Mouse (Mus musculus): ENCODE results near the gene Nit2.

The Nit2 gene

DNA sequence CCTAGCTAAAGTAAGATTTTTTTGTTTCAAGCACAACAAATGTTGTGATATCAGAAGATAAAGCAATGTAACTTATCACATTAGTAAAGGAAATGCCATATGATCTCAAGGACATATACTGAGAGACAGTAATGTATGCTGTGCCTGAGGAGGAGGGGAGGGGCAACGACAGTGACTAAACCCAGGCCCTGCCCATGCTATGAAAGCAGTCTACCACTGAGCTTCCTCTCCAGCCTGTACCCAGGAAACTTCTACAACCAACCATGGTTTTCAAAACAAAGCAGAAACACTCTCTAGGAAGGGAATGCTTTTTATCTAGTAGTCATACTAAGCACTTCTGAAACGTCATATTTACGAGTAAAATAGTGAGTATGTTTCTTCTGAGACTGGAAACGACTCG is 4.3 kb downstream of the Nit2 start:
- in situ Hi-C loops (cut with MseI, MboI): no loop called here

DNA sequence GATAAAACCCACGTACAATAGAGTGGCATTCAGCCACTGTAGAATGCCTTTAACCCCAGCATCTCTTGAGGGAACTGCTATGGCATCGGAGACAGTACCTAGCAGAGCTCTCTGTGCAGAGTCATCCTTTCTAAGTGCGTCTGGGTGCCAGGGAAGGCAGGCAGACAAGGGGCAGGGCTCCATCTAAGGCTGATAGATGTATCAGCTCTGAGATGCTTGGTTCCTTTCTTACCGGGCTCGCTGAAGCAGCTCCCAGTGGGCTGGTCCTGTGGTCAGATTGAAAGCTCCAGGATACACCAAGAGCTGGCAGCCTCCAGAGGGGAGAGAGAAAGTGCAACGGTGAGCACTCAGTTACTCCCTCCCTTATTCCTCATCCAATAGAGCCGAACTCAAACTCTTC is 7.3 kb downstream of the Nit2 start:
- in situ Hi-C loops (cut with MseI, MboI): no loop called here

DNA sequence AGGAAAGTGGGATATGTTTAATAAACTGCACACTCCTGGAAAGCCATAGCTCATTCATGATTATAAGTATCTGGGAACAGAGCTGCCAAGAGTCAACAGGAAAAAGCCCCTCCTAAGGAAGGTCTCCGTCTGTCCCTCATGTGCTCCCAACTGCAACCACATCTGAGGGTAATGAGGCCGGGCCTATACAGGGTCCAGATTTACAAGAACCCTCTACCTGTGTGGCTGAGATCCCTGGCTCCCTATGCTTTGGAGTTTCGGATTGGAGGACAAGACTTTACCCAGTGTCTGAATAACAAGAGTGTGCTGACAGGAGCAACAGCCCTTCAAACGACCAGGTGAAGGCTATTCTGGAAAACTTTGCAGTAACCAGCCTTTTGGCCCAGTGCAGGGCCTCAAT is 9.4 kb downstream of the Nit2 start:
- in situ Hi-C loops (cut with MseI, MboI): no loop called here

GRCm38 (mm10) chr16:57157076-57157475 is 10.1 kb downstream of the Nit2 start:
- in situ Hi-C loops (cut with MseI, MboI): no loop called here

DNA sequence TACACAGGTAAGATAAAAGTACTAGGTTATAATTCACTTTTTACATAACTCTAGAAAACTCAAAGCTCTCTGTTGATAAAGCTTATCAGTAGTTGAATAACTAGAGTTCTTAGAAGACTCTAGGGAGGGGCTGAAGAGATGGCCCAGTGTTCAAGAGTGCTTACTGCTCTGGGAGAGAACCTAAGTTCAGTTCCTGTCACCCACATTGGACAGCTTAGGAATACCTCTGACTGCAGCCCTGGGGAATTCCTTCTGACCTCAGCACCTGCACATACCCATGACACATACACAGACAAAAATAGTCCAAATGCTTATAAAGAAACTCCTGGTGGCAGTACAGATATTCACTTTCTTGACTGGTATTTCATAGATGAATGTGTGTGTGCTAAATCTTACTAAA is 11.2 kb downstream of the Nit2 start:
- in situ Hi-C loops (cut with MseI, MboI): no loop called here

DNA sequence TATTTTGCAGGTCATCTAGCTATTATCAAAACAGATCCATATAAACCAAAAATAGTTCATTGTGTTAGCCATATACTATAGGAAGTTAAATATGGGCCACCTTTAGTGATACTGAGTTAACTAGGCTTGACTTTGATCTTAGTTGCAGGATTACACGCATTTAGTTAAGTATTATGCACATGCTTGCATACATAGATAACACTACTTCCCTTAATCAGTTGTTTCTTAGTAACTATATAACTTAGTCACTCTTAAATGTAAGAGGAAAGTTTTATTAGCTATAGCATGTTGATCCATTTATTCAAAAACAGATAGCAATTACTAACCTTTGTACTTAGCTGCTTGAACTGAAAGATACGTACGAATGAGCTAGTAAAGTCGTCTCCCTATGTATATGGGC is 15.7 kb downstream of the Nit2 start:
- in situ Hi-C loops (cut with MseI, MboI): no loop called here

DNA sequence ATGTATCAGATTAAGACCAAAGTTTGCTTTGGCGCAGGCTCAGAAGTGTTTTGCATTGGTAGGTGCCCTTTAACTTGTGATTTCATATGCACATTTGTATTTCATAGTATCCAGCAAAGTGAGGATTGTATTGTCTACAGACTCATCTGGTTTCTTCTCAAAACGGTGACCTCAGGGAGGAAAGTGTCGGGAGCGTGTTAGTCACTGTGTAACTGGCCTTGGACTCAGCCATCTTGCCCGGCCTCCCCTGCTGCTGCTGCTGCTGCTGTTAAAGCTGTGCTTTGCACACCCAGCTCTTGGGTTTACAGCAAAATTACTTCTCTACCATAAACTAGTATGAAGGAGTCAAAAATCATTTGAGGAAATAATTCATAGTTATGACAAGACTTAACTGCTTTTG is 22.4 kb downstream of the Nit2 start:
- in situ Hi-C loops (cut with MseI, MboI): no loop called here

- in situ Hi-C loops (cut with MseI, MboI): no loop called here
Measured at GRCm38 (mm10) chr16:57133611-57134010, 33.5 kb downstream of the Nit2 start.

- in situ Hi-C loops (cut with MseI, MboI): no loop called here
Measured at GRCm38 (mm10) chr16:57132326-57132725, 34.8 kb downstream of the Nit2 start.

GRCm38 (mm10) chr16:57131544-57131943 is 35.6 kb downstream of the Nit2 start:
- in situ Hi-C loops (cut with MseI, MboI): no loop called here

DNA sequence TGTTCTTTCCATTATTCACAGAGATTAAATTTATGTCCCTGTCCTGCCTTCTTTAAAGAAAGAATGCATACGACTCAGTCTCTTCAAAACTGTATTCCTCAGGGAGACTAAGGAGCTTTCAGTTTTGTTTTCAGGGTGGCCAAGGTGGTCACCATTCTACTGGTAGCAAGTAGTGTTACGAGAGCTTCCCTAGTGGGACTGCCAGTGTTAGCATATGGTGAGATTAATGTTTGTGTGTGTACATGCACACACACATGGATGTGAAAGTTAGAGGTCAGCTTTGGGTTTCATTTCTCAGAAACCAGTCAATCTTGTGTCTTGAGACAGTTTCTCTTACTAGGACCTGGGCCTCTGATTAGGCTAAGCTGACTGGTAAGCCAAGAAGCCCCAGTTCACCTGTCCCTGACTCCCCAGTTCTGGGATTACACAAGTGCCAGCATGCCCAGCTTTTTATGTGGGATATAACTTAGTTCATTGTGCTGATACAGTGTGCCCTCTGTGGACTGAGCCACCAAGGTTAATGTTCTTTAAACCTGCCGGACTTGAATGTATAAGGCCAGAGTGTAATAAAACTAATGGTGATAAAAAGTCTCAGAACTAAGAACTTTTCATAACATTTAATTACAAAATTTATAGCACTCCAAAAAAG is 36.3 kb downstream of the Nit2 start:
- in situ Hi-C loops (cut with MseI, MboI): no loop called here

GRCm38 (mm10) chr16:57127825-57128224 is 39.3 kb downstream of the Nit2 start:
- in situ Hi-C loops (cut with MseI, MboI): no loop called here

GRCm38 (mm10) chr16:57126268-57126667 is 40.9 kb downstream of the Nit2 start:
- in situ Hi-C loops (cut with MseI, MboI): no loop called here

DNA sequence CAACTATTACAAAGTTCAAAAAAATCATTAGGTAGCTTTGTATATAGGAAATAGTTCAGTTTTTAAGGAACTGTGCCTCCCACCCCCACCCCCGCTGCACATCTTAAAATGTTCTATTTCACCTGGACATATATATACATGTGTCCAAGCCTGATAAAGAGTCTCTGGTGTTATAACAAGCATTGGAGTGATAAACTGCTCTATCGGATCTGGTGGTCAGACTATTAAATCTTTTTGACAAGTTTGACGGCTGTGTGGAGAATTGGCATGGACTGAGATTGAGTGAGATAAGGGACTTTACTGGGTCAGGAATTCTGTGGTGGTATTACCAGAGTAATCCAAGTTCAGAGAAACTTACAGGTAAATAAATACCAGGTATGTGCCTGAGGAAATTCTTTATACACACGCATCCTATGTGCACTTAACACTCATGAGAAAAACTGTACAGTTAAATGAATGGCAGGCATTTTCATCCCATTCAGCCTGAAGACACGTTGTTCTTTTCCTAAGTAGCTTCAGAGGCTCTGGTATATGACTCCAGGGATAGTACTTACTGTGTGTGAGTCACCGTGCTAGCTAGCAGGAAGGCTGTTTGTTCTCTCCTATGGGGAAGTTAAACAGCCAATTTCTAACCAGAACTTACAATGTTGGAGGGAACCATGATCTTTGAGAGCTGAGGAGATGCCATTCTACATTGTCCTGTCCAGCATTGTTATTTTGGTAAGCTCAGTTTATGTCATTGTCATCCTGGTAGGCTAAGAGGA is 44.3 kb downstream of the Nit2 start:
- in situ Hi-C loops (cut with MseI, MboI): no loop called here

DNA sequence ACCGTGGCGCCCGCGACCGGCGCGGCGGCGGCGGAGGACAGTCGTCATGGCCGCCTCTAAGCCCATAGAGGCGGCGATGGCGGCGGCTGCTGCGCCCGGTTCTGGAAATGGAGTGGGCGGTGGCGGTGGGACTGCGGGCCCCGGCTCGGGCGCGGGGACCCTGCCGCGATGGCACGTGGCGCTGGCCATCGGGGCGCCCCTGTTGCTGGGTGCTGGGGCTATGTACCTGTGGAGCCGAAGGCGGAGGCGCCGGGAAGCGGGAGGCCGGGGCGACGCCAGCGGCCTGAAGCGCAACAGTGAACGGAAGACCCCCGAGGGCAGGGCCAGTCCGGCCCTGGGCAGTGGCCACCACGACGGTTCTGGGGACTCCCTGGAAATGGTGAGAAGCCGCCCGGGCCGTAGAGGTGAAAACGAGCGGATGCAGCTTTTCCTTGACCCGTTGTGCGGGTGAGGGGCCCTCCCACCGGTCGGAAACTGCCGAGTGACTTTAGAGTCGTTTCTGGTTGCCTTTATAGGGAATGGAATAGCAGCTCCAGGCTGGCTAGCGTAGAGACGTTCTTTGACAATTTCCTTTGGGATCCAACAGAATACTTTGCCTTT is 45.2 kb downstream of the Nit2 start:
- in situ Hi-C loops (cut with MseI, MboI): no loop called here

GRCm38 (mm10) chr16:57120913-57121815 is 46.0 kb downstream of the Nit2 start, which contains the start of gene Tomm70a:
TSS of gene Tomm70a (plus strand) at chr16:57121703.
- in situ Hi-C loops (cut with MseI, MboI): no loop called here

DNA sequence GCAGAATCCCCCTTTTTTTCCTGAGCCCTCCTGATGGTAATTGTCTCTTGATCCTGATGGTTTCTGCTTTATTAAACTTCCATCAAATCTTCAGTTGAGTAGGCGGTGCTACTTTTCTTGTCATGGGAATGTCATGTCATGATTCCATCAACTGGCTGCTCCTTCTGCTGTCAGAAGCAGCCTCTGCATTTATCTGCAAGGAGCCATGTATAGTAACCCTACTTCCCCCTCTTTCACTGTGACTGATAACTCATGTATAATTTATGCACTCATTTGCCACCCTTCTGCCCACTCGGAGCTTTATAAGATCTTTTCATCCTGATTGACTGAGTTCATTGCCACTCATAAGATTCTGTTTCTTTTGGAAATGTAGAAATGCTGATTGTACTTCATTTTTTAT is 49.6 kb downstream of the Nit2 start:
- in situ Hi-C loops (cut with MseI, MboI): no loop called here

DNA sequence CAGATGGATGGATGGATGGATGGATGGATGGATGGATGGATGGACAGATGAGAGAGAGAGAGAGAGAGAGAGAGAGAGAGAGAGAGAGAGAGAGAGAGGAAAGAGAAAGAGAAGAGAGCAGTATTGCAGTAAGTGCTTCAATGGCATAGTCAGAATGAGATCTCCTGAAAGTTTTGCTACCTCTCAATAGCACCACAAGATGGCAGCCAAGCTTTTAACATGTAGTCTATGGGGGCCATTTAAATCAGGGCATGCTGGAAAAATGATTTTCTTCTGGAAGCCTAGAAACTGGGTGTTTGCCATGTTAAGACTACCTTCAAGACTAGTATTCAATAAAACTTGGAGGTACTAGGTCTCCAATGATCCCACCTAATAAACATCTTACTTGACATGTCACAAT is 51.1 kb downstream of the Nit2 start:
- in situ Hi-C loops (cut with MseI, MboI): no loop called here
